Mouse (Mus musculus) forebrain, embryonic 11.5 days (tissue): Measurements from ENCODE around the gene Gnb3. TPM values are rescaled to one million over a fixed set of nuclear protein-coding genes. Genes with fewer than 3 reads are reported as not detected.

Source experiments
- ATAC-seq: fragments of 200-750 bp; cut with Nextera tagmentation; replicated peaks from 2 replicates; pipeline ENCODE4 v1.8.0; 2017; ENCODE audit warnings: moderate TSS enrichment; ENCODE audit not compliant: low FRiP score
- DNase-seq: peaks from one replicate; pipeline ENCODE4 v3.0.0-alpha.2; 2017; ENCODE audit warnings: low spot score
- H3K27ac ChIP-seq: fragments of 300-500 bp; sonication (generic); 2 replicates; pipeline ENCODE4 v1.5.1; 2014; ENCODE audit warnings: low read depth, low read length
- H3K27me3 ChIP-seq: fragments of 300-500 bp; sonication (generic); 2 replicates; pipeline ENCODE4 v1.6.1; 2014; ENCODE audit warnings: mild to moderate bottlenecking, low read length, mixed read lengths; ENCODE audit not compliant: control insufficient read depth, insufficient read depth
- H3K36me3 ChIP-seq: fragments of 300-500 bp; sonication (generic); 2 replicates; pipeline ENCODE4 v1.6.1; 2014; ENCODE audit warnings: mild to moderate bottlenecking, low read length, moderate library complexity, mixed read lengths; ENCODE audit not compliant: control insufficient read depth, insufficient read depth
- H3K4me1 ChIP-seq: fragments of 300-500 bp; sonication (generic); replicated peaks from 2 replicates; pipeline ENCODE4 v1.6.1; 2014; ENCODE audit warnings: low read length, mixed read lengths; ENCODE audit not compliant: control insufficient read depth, insufficient read depth
- H3K4me2 ChIP-seq: fragments of 300-500 bp; sonication (generic); 2 replicates; pipeline ENCODE4 v1.6.1; 2014; ENCODE audit warnings: low read depth, mild to moderate bottlenecking, low read length, moderate library complexity, mixed read lengths; ENCODE audit not compliant: severe bottlenecking
- H3K4me3 ChIP-seq: fragments of 300-500 bp; sonication (generic); 2 replicates; pipeline ENCODE4 v1.5.1; 2014; ENCODE audit warnings: low read depth, low read length
- H3K9ac ChIP-seq: fragments of 300-500 bp; sonication (generic); 2 replicates; pipeline ENCODE4 v1.6.1; 2014; ENCODE audit warnings: low read length
- H3K9me3 ChIP-seq: fragments of 300-500 bp; sonication (generic); 2 replicates; pipeline ENCODE4 v1.6.1; 2016; ENCODE audit warnings: low read length, mixed read lengths; ENCODE audit not compliant: control insufficient read depth
- WGBS: fragments of 180-500 bp; shearing (Covaris S2); extraction: QIAGEN DNeasy Blood & Tissue Kit; methylation state at CpG from one replicate; pipeline ENCODE4 v1.1.7; 2014; 5-methylcytosine and 5-hydroxymethylcytosine counted together
- polyA plus RNA-seq: library from polyadenylated mRNA; unstranded; fragments of >200 nt; fragmentation: Nextera tagmentation; extraction: Ambion mirVana; gene quantifications from 2 replicates; pipeline ENCODE4 v1.2.1, GENCODE M21; 2014

The Gnb3 gene
- 0.71 and 1.1 TPM in 2 replicates for polyA plus RNA-seq

GRCm38 (mm10) chr6:124840241-124841167, at the start of gene Gnb3:
Gene Gnb3, minus strand, starts transcription at chr6:124840275.
- no peaks in the 10 kb centered on the region for H3K9me3 ChIP-seq
- no peaks in the 10 kb centered on the region; the same call in 1 of the 2 replicates for H3K36me3 ChIP-seq
- ATAC-seq (peak; percentile 31), DNase-seq (no peak)
- peak within 1 kb of the TSS; percentile 20 for H3K9ac ChIP-seq
- 0 out of 2 replicates have a peak within 1 kb of the TSS, but pooled peaks have one; percentile 2 for H3K4me2 ChIP-seq
- no peaks in the 10 kb centered on the region for H3K27me3 ChIP-seq
- no peak within 1 kb of the TSS for H3K4me3 ChIP-seq
- peaks cover 7% of the 10 kb centered on the region; the same call in 1 of the 2 replicates for H3K4me1 ChIP-seq
- no peak within 1 kb of the TSS; the same call in 1 of the 2 replicates for H3K27ac ChIP-seq
- 23% methylated on average over 15 of the region's 15 CpGs for WGBS

- Histone ChIP-seq H3K4me1 (no peaks in the 10 kb centered on the region), H3K9ac (no peak overlapping the region), H3K36me3 (no peaks in the 10 kb centered on the region), H3K4me2 (no peak overlapping the region), H3K27me3 (no peaks in the 10 kb centered on the region), H3K27ac (no peak overlapping the region), H3K9me3 (no peaks in the 10 kb centered on the region), H3K4me3 (no peak overlapping the region)
- ATAC-seq (no peak), DNase-seq (no peak)
- 91% methylated on average over 6 of the region's 6 CpGs for WGBS
Observed at GRCm38 (mm10) chr6:124888555-124889125, 48.6 kb upstream of the Gnb3 start.

- Histone ChIP-seq H3K27me3 (no peaks in the 10 kb centered on the region), H3K9ac (no peak within 1 kb of the TSS), H3K4me2 (no peak within 1 kb of the TSS), H3K27ac (no peak within 1 kb of the TSS), H3K4me1 (no peaks in the 10 kb centered on the region), H3K4me3 (no peak within 1 kb of the TSS), H3K36me3 (no peaks in the 10 kb centered on the region), H3K9me3 (no peaks in the 10 kb centered on the region)
- 88% methylated on average over 9 of the region's 9 CpGs for WGBS
- DNase-seq, result no peak
- no peak for ATAC-seq
Observed at GRCm38 (mm10) chr6:124887986-124888385, 47.9 kb upstream of the Gnb3 start, which contains the start of gene Cd4. Gene Cd4, minus strand, starts transcription at chr6:124888221.

GRCm38 (mm10) chr6:124885956-124886381, 45.9 kb upstream of the Gnb3 start:
- no peaks in the 10 kb centered on the region for H3K4me1 ChIP-seq
- ATAC-seq (no peak), DNase-seq (no peak)
- no peak overlapping the region for H3K4me2 ChIP-seq
- no peak overlapping the region for H3K4me3 ChIP-seq
- H3K27me3 ChIP-seq, result no peaks in the 10 kb centered on the region
- H3K9ac ChIP-seq, result no peak overlapping the region
- WGBS, result 89% methylated on average over 8 of the region's 8 CpGs
- H3K36me3 ChIP-seq, result no peaks in the 10 kb centered on the region
- H3K9me3 ChIP-seq, result no peaks in the 10 kb centered on the region
- no peak overlapping the region for H3K27ac ChIP-seq

- H3K27ac ChIP-seq, result no peak overlapping the region
- no peak overlapping the region for H3K9ac ChIP-seq
- no peak overlapping the region for H3K4me3 ChIP-seq
- ATAC-seq (no peak), DNase-seq (no peak)
- no peaks in the 10 kb centered on the region for H3K4me1 ChIP-seq
- no peaks in the 10 kb centered on the region for H3K36me3 ChIP-seq
- no peak overlapping the region for H3K4me2 ChIP-seq
- 86% methylated on average over 10 of the region's 10 CpGs for WGBS
- no peaks in the 10 kb centered on the region for H3K27me3 ChIP-seq
- no peaks in the 10 kb centered on the region for H3K9me3 ChIP-seq
Observed at GRCm38 (mm10) chr6:124884714-124885500, 44.8 kb upstream of the Gnb3 start.

GRCm38 (mm10) chr6:124883351-124883750, 43.3 kb upstream of the Gnb3 start:
- no peak overlapping the region for H3K4me3 ChIP-seq

GRCm38 (mm10) chr6:124881821-124882220, 41.7 kb upstream of the Gnb3 start:
- H3K27ac ChIP-seq, result no peak overlapping the region
- H3K4me3 ChIP-seq, result no peak overlapping the region
- H3K27me3 ChIP-seq, result no peaks in the 10 kb centered on the region
- no peaks in the 10 kb centered on the region for H3K4me1 ChIP-seq
- H3K36me3 ChIP-seq, result no peaks in the 10 kb centered on the region
- WGBS, result 92% methylated on average over 9 of the region's 9 CpGs
- H3K4me2 ChIP-seq, result no peak overlapping the region
- no peak for ATAC-seq
- no peak overlapping the region for H3K9ac ChIP-seq
- no peaks in the 10 kb centered on the region for H3K9me3 ChIP-seq
- no peak for DNase-seq

More at GRCm38 (mm10) chr6:124883351-124883750, 43.3 kb upstream of the Gnb3 start:
- WGBS, result 72% methylated on average over 10 of the region's 10 CpGs
- no peaks in the 10 kb centered on the region for H3K4me1 ChIP-seq
- no peak overlapping the region for H3K27ac ChIP-seq
- no peaks in the 10 kb centered on the region for H3K36me3 ChIP-seq
- H3K4me2 ChIP-seq, result no peak overlapping the region
- H3K9me3 ChIP-seq, result no peaks in the 10 kb centered on the region
- no peaks in the 10 kb centered on the region for H3K27me3 ChIP-seq
- no peak overlapping the region for H3K9ac ChIP-seq
- DNase-seq (no peak), ATAC-seq (no peak)

- Histone ChIP-seq H3K4me2 (no peak overlapping the region), H3K36me3 (no peaks in the 10 kb centered on the region), H3K4me1 (no peaks in the 10 kb centered on the region), H3K27me3 (no peaks in the 10 kb centered on the region), H3K27ac (no peak overlapping the region), H3K9ac (no peak overlapping the region), H3K9me3 (no peaks in the 10 kb centered on the region), H3K4me3 (no peak overlapping the region)
- 76% methylated on average over 6 of the region's 6 CpGs for WGBS
- ATAC-seq (no peak), DNase-seq (no peak)
Observed at GRCm38 (mm10) chr6:124879390-124879789, 39.3 kb upstream of the Gnb3 start.
